Mouse (Mus musculus): Measurements from ENCODE around the gene Hsd17b6. TPM values are rescaled to one million over a fixed set of nuclear protein-coding genes. Genes with fewer than 3 reads are reported as not detected.
"Not testable (repeated sequence)": the region's sequence is repeated elsewhere in the genome, so short reads cannot be mapped to it uniquely, and the experiment has no call there.

Hsd17b6 gene
- polyA plus RNA-seq (2014; fragmentation: Nextera tagmentation; extraction: Ambion mirVana) = not detected in 2 replicates

GRCm38 (mm10) chr10:128007446-128007845, at the start of gene Hsd17b6:
Gene Hsd17b6, minus strand, starts transcription at chr10:128007611.
- Histone ChIP-seq H3K27me3 (ENCODE audit: control insufficient read depth, insufficient read depth, low read length) (no peaks in the 10 kb centered on the region), H3K4me3 (ENCODE audit: low read depth, low read length) (no peak within 1 kb of the TSS), H3K4me2 (ENCODE audit: low read depth) (no peak within 1 kb of the TSS), H3K36me3 (ENCODE audit: control insufficient read depth, insufficient read depth, low read length) (no peaks in the 10 kb centered on the region), H3K4me1 (ENCODE audit: control insufficient read depth, insufficient read depth, low read length) (no peaks in the 10 kb centered on the region), H3K9ac (ENCODE audit: low read length) (no peak within 1 kb of the TSS), H3K9me3 (ENCODE audit: control insufficient read depth, low read length) (no peaks in the 10 kb centered on the region), H3K27ac (ENCODE audit: low read depth, low read length) (no peak within 1 kb of the TSS)
- no peak for ATAC-seq (ENCODE audit: insufficient read depth, low FRiP score, low TSS enrichment)
- WGBS = 91% methylated on average over 1 of the region's 1 CpGs
- DNase-seq (ENCODE audit: low spot score) = no peak

DNA sequence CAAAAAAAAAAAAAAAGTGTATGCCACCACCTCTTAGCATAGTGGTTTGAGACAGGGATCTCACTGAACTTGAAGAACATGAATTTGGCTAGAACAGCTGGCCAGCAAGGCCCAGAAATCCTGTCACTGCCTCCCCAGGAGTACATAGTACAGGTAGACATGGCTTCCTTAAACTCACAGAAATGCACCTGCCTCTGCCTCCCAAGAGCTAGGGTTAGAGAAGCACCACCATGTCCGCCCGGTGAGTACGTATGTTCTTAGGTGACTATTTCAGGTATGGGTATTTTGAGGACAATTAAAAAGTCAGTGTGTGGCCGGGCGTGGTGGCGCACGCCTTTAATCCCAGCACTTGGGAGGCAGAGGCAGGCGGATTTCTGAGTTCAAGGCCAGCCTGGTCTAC, 45.6 kb upstream of the Hsd17b6 start:
- Histone ChIP-seq H3K27me3 (ENCODE audit: control insufficient read depth, insufficient read depth, low read length) (no peaks in the 10 kb centered on the region), H3K4me2 (ENCODE audit: low read depth) (no peak overlapping the region), H3K36me3 (ENCODE audit: control insufficient read depth, insufficient read depth, low read length) (peaks cover 11% of the 10 kb centered on the region), H3K4me3 (ENCODE audit: low read depth, low read length) (no peak overlapping the region), H3K27ac (ENCODE audit: low read depth, low read length) (no peak overlapping the region), H3K4me1 (ENCODE audit: control insufficient read depth, insufficient read depth, low read length) (peaks cover 3% of the 10 kb centered on the region; the same call in 1 of the 2 replicates), H3K9ac (ENCODE audit: low read length) (no peak overlapping the region), H3K9me3 (ENCODE audit: control insufficient read depth, low read length) (no peaks in the 10 kb centered on the region)
- 95% methylated on average over 8 of the region's 8 CpGs for WGBS
- DNase-seq (ENCODE audit: low spot score) (no peak), ATAC-seq (ENCODE audit: insufficient read depth, low FRiP score, low TSS enrichment) (no peak)

DNA sequence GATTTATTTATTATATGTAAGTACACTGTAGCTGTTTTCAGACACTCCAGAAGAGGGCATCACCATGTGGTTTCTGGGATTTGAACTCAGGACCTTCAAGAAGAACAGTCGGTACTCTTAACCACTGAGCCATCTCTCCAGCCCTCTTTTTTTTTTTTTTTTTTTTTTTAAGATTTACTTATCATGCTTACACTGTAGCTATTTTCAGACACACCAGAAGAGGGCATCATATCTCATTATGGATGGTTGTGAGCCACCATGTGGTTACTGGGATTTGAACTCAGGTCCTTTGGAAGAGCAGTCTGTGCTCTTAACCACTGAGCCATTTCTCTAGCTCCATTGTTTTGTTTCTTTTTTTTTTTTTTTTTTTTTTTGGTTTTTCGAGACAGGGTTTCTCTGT, 44.7 kb upstream of the Hsd17b6 start:
- H3K4me1 ChIP-seq (ENCODE audit: control insufficient read depth, insufficient read depth, low read length); ATAC-seq (ENCODE audit: insufficient read depth, low FRiP score, low TSS enrichment); H3K9ac ChIP-seq (ENCODE audit: low read length); H3K4me3 ChIP-seq (ENCODE audit: low read depth, low read length); H3K27ac ChIP-seq (ENCODE audit: low read depth, low read length); H3K9me3 ChIP-seq (ENCODE audit: control insufficient read depth, low read length); H3K4me2 ChIP-seq (ENCODE audit: low read depth); DNase-seq (ENCODE audit: low spot score); H3K27me3 ChIP-seq (ENCODE audit: control insufficient read depth, insufficient read depth, low read length): not testable (repeated sequence)
- 93% methylated on average over 1 of the region's 2 CpGs for WGBS
- peaks cover 11% of the 10 kb centered on the region for H3K36me3 ChIP-seq (ENCODE audit: control insufficient read depth, insufficient read depth, low read length)

DNA sequence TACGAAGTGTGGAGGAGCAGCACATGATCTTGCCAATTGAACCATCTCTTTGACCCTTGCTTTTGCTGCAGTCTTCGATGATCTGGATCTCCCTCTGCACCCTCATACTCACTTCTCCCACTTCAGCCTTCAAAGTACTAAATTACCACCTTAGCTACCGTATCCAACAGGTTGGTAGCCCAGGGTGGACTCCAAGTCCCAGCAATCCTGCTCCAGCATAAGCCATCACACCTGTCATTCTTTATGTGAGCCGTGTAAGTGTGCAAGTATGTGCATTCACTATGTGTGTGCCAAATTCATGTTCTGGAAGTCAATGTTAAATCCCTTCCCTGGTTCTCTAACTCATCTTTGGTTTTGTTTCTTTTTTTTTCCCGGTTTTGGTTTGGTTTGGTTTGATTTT, 44.2 kb upstream of the Hsd17b6 start:
- Histone ChIP-seq H3K27me3 (ENCODE audit: control insufficient read depth, insufficient read depth, low read length) (no peaks in the 10 kb centered on the region), H3K9ac (ENCODE audit: low read length) (no peak overlapping the region), H3K9me3 (ENCODE audit: control insufficient read depth, low read length) (no peaks in the 10 kb centered on the region), H3K27ac (ENCODE audit: low read depth, low read length) (no peak overlapping the region), H3K4me1 (ENCODE audit: control insufficient read depth, insufficient read depth, low read length) (no peaks in the 10 kb centered on the region), H3K4me3 (ENCODE audit: low read depth, low read length) (no peak overlapping the region), H3K4me2 (ENCODE audit: low read depth) (no peak overlapping the region), H3K36me3 (ENCODE audit: control insufficient read depth, insufficient read depth, low read length) (peaks cover 11% of the 10 kb centered on the region)
- ATAC-seq (ENCODE audit: insufficient read depth, low FRiP score, low TSS enrichment) (no peak), DNase-seq (ENCODE audit: low spot score) (no peak)
- WGBS = 95% methylated on average over 5 of the region's 5 CpGs

DNA sequence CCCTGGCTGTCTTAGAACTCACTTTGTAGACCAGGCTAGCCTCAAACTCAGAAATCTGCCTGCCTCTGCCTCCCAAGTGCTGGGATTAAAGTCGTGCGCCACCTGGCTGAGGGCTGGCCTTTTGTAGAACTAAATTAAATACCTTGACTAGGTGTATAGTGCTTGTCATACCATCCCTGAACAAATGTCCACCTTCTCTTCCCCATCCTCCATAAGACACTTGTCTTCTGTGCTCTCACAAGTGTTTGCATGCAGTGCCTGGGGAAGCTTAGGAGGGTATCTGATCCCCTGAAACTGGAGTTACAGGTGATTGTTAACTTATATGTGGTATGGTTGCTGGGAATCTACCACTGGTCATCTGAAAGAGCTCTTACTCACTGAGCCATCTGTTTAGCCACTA, 42.9 kb upstream of the Hsd17b6 start:
- DNase-seq (ENCODE audit: low spot score) = no peak
- Histone ChIP-seq H3K27me3 (ENCODE audit: control insufficient read depth, insufficient read depth, low read length) (no peaks in the 10 kb centered on the region), H3K36me3 (ENCODE audit: control insufficient read depth, insufficient read depth, low read length) (peaks cover 13% of the 10 kb centered on the region), H3K4me1 (ENCODE audit: control insufficient read depth, insufficient read depth, low read length) (no peaks in the 10 kb centered on the region), H3K4me3 (ENCODE audit: low read depth, low read length) (no peak overlapping the region), H3K9ac (ENCODE audit: low read length) (no peak overlapping the region), H3K9me3 (ENCODE audit: control insufficient read depth, low read length) (no peaks in the 10 kb centered on the region), H3K27ac (ENCODE audit: low read depth, low read length) (no peak overlapping the region), H3K4me2 (ENCODE audit: low read depth) (no peak overlapping the region)
- WGBS = 81% methylated on average over 2 of the region's 2 CpGs
- ATAC-seq (ENCODE audit: insufficient read depth, low FRiP score, low TSS enrichment) = no peak

- H3K4me1 ChIP-seq (ENCODE audit: control insufficient read depth, insufficient read depth, low read length) = no peaks in the 10 kb centered on the region
- DNase-seq (ENCODE audit: low spot score) (no peak), ATAC-seq (ENCODE audit: insufficient read depth, low FRiP score, low TSS enrichment) (no peak)
- no peak overlapping the region for H3K4me2 ChIP-seq (ENCODE audit: low read depth)
- H3K4me3 ChIP-seq (ENCODE audit: low read depth, low read length) = no peak overlapping the region
- peaks cover 16% of the 10 kb centered on the region for H3K36me3 ChIP-seq (ENCODE audit: control insufficient read depth, insufficient read depth, low read length)
- H3K9ac ChIP-seq (ENCODE audit: low read length) = no peak overlapping the region
- 97% methylated on average over 2 of the region's 2 CpGs for WGBS
- no peaks in the 10 kb centered on the region for H3K9me3 ChIP-seq (ENCODE audit: control insufficient read depth, low read length)
- H3K27me3 ChIP-seq (ENCODE audit: control insufficient read depth, insufficient read depth, low read length) = no peaks in the 10 kb centered on the region
- no peak overlapping the region for H3K27ac ChIP-seq (ENCODE audit: low read depth, low read length)
Measured at GRCm38 (mm10) chr10:128049741-128050140, 42.3 kb upstream of the Hsd17b6 start.

DNA sequence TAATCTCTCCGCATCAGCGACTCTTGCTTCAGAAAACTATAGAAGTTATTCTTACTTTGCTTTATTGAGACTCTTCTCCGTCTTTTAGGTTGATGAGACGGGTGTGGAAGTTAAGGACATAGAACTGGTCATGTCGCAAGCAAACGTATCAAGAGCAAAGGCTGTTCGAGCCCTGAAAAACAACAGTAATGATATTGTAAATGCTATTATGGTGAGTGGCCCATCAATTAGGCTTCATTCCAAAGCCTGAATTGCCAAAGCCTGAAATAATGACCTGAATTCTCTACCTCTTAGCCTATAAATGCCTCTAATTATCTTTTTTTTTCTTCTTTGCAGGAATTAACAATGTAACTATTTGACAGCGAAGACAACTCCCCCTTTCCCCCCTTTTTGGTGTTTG, 40.7 kb upstream of the Hsd17b6 start:
- 96% methylated on average over 8 of the region's 8 CpGs for WGBS

GRCm38 (mm10) chr10:128043041-128043835, 35.8 kb upstream of the Hsd17b6 start:
- Histone ChIP-seq H3K9me3 (ENCODE audit: control insufficient read depth, low read length) (no peaks in the 10 kb centered on the region), H3K27me3 (ENCODE audit: control insufficient read depth, insufficient read depth, low read length) (no peaks in the 10 kb centered on the region), H3K27ac (ENCODE audit: low read depth, low read length) (no peak overlapping the region), H3K4me2 (ENCODE audit: low read depth) (no peak overlapping the region), H3K4me3 (ENCODE audit: low read depth, low read length) (no peak overlapping the region), H3K36me3 (ENCODE audit: control insufficient read depth, insufficient read depth, low read length) (peaks cover 26% of the 10 kb centered on the region), H3K9ac (ENCODE audit: low read length) (no peak overlapping the region), H3K4me1 (ENCODE audit: control insufficient read depth, insufficient read depth, low read length) (no peaks in the 10 kb centered on the region)
- no peak for ATAC-seq (ENCODE audit: insufficient read depth, low FRiP score, low TSS enrichment)
- no peak for DNase-seq (ENCODE audit: low spot score)
- 79% methylated on average over 3 of the region's 3 CpGs for WGBS

More for the DNA sequence above, 40.7 kb upstream of the Hsd17b6 start:
- Histone ChIP-seq H3K4me3 (ENCODE audit: low read depth, low read length) (no peak overlapping the region), H3K9ac (ENCODE audit: low read length) (no peak overlapping the region), H3K36me3 (ENCODE audit: control insufficient read depth, insufficient read depth, low read length) (peaks cover 21% of the 10 kb centered on the region), H3K9me3 (ENCODE audit: control insufficient read depth, low read length) (no peaks in the 10 kb centered on the region), H3K4me2 (ENCODE audit: low read depth) (no peak overlapping the region), H3K4me1 (ENCODE audit: control insufficient read depth, insufficient read depth, low read length) (no peaks in the 10 kb centered on the region), H3K27ac (ENCODE audit: low read depth, low read length) (no peak overlapping the region), H3K27me3 (ENCODE audit: control insufficient read depth, insufficient read depth, low read length) (no peaks in the 10 kb centered on the region)
- ATAC-seq (ENCODE audit: insufficient read depth, low FRiP score, low TSS enrichment) (no peak), DNase-seq (ENCODE audit: low spot score) (no peak)

GRCm38 (mm10) chr10:128042466-128042865, 35.1 kb upstream of the Hsd17b6 start:
- no peak for ATAC-seq (ENCODE audit: insufficient read depth, low FRiP score, low TSS enrichment)

More at GRCm38 (mm10) chr10:128042466-128042865, 35.1 kb upstream of the Hsd17b6 start:
- peaks cover 26% of the 10 kb centered on the region for H3K36me3 ChIP-seq (ENCODE audit: control insufficient read depth, insufficient read depth, low read length)
- H3K4me3 ChIP-seq (ENCODE audit: low read depth, low read length) = no peak overlapping the region
- H3K4me1 ChIP-seq (ENCODE audit: control insufficient read depth, insufficient read depth, low read length) = peaks cover 4% of the 10 kb centered on the region; the same call in 1 of the 2 replicates
- H3K4me2 ChIP-seq (ENCODE audit: low read depth) = no peak overlapping the region
- DNase-seq (ENCODE audit: low spot score) = no peak
- no peak overlapping the region for H3K27ac ChIP-seq (ENCODE audit: low read depth, low read length)
- no peaks in the 10 kb centered on the region for H3K27me3 ChIP-seq (ENCODE audit: control insufficient read depth, insufficient read depth, low read length)
- WGBS = 94% methylated on average over 3 of the region's 3 CpGs
- no peak overlapping the region for H3K9ac ChIP-seq (ENCODE audit: low read length)
- H3K9me3 ChIP-seq (ENCODE audit: control insufficient read depth, low read length) = no peaks in the 10 kb centered on the region

All from neural tube, embryonic 11.5 days (tissue).